Mouse (Mus musculus) erythroblast, embryonic 14.5 days (primary cell): Measurements from ENCODE around the gene Prepl. TPM values are rescaled to one million over a fixed set of nuclear protein-coding genes. Genes with fewer than 3 reads are reported as not detected.

ENCODE experiments used
- H3K27me3 ChIP-seq: 2 replicates; pipeline ENCODE4 v1.6.1; 2012; ENCODE audit warnings: inconsistent platforms; ENCODE audit not compliant: control insufficient read depth
- H3K36me3 ChIP-seq: 2 replicates; pipeline ENCODE4 v1.6.1; 2012; ENCODE audit warnings: mild to moderate bottlenecking, inconsistent platforms; ENCODE audit not compliant: control insufficient read depth
- H3K4me1 ChIP-seq: 2 replicates; pipeline ENCODE4 v1.6.1; 2012; ENCODE audit warnings: inconsistent platforms; ENCODE audit not compliant: control insufficient read depth
- H3K4me3 ChIP-seq: replicated peaks from 2 replicates; pipeline ENCODE3; 2012; ENCODE audit warnings: moderate library complexity, mild to moderate bottlenecking, inconsistent platforms
- H3K9me3 ChIP-seq: 2 replicates; pipeline ENCODE4 v1.6.1; 2012; ENCODE audit warnings: low read length, inconsistent platforms, mixed read lengths; ENCODE audit not compliant: control insufficient read depth
- GATA1 ChIP-seq: IDR thresholded peaks from 2 replicates; pipeline ENCODE4 v1.6.1; 2012; ENCODE audit warnings: low read length, inconsistent platforms, mixed read lengths
- TAL1 ChIP-seq: IDR thresholded peaks from 3 replicates; pipeline ENCODE4 v1.6.1; 2012; ENCODE audit warnings: low read length, inconsistent platforms, mixed read lengths
- polyA plus RNA-seq: library from polyadenylated mRNA; stranded (reverse); fragments of >175 nt; gene quantifications from 2 replicates; pipeline ENCODE4 v1.2.3, GENCODE M21; 2012

Prepl gene
- polyA plus RNA-seq, 1 experiment = 0.04 TPM

DNA sequence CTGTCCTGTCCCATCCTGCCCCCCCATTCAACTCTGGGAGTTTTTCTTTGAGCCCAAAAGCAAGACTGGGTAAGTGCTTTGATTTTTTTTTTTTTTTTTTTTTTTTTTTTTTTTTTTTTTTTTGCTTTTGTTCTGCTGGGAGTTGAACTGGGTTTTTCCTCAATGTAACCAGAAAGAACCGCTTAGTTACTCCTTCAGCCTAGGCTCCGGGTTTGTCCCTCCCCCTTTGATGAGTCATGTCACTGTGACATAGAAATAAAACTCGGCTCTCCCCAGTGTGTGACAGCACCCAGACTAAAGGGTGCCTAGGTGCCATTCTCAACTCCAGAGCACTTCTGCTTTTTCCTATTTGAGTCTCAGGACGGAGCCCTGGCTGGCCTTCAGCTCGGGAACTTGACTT is 71.2 kb downstream of the Prepl start:
- H3K27me3 ChIP-seq = no peaks in the 10 kb centered on the region
- no peaks in the 10 kb centered on the region for H3K9me3 ChIP-seq
- H3K4me1 ChIP-seq = peaks cover 15% of the 10 kb centered on the region
- TF ChIP-seq TAL1 (no peak), GATA1 (no peak)
- H3K36me3 ChIP-seq = peaks cover 26% of the 10 kb centered on the region
- H3K4me3 ChIP-seq = no peak overlapping the region

GRCm38 (mm10) chr17:85018344-85018743 is 71.7 kb downstream of the Prepl start:
- no peaks in the 10 kb centered on the region for H3K9me3 ChIP-seq
- peaks cover 15% of the 10 kb centered on the region for H3K4me1 ChIP-seq
- H3K36me3 ChIP-seq = peaks cover 29% of the 10 kb centered on the region
- no peak overlapping the region for H3K4me3 ChIP-seq
- H3K27me3 ChIP-seq = no peaks in the 10 kb centered on the region
- no peak; the same call in 1 of the 2 replicates for TF ChIP-seq GATA1
- no peak for TF ChIP-seq TAL1

GRCm38 (mm10) chr17:85014632-85015031 is 75.4 kb downstream of the Prepl start:
- no peaks in the 10 kb centered on the region for H3K9me3 ChIP-seq
- TF ChIP-seq TAL1 = no peak
- no peak for TF ChIP-seq GATA1
- H3K4me1 ChIP-seq = peaks cover 15% of the 10 kb centered on the region
- H3K27me3 ChIP-seq = no peaks in the 10 kb centered on the region
- no peak overlapping the region for H3K4me3 ChIP-seq
- H3K36me3 ChIP-seq = peaks cover 52% of the 10 kb centered on the region

DNA sequence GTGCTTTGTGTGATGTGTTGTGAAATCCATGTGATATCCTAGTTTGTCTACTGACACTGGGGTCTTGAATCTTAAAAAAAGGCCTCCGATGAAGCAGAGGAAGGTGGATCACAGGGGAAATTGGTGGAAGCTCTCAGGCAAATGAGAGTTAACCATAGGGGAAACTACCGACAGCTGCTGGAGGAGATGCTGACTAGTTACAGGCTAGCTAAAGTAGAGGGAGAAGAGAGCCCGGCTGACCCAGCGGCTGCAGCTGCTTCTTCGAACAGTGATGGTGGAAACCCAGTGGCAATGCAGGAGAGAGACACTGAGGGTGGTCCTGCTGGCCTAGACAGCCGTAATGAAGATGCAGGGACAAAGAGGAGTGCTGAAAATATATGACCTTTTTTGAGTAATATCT is 76.6 kb downstream of the Prepl start:
- H3K36me3 ChIP-seq = peaks cover 60% of the 10 kb centered on the region
- no peak for TF ChIP-seq GATA1
- no peak for TF ChIP-seq TAL1

More for the DNA sequence above, 76.6 kb downstream of the Prepl start:
- Histone ChIP-seq H3K4me3 (no peak overlapping the region), H3K4me1 (peaks cover 8% of the 10 kb centered on the region), H3K27me3 (no peaks in the 10 kb centered on the region), H3K9me3 (no peaks in the 10 kb centered on the region)

Other genes with a start within 250 kb of the Prepl start
- gene Ppm1b, start 133.5 kb downstream of the Prepl start, polyA plus RNA-seq = 2.0 and 2.6 TPM in 2 replicates
- not detected in 2 replicates for gene Slc3a1, start 61.9 kb downstream of the Prepl start, polyA plus RNA-seq
- 0.30 and 0.31 TPM in 2 replicates for gene Camkmt, start 311 bp upstream of the Prepl start, polyA plus RNA-seq